Mouse (Mus musculus) heart, postnatal 0 days (tissue): ENCODE data around the gene Eef1akmt4. TPM values are rescaled to one million over a fixed set of nuclear protein-coding genes. Genes with fewer than 3 reads are reported as not detected.

ENCODE experiments used
- ATAC-seq: fragments of 200-750 bp; cut with Nextera tagmentation; 2 replicates; pipeline ENCODE4 v1.8.0; 2017; ENCODE audit warnings: low read depth, moderate number of reproducible peaks, moderate library complexity; ENCODE audit not compliant: insufficient read depth
- DNase-seq: peaks from one replicate; pipeline ENCODE4 v3.0.0-alpha.2; 2016; ENCODE audit warnings: low spot score
- H3K27ac ChIP-seq: fragments of 300-500 bp; sonication (generic); 2 replicates; pipeline ENCODE4 v1.5.1; 2014; ENCODE audit warnings: low read depth, mild to moderate bottlenecking
- H3K27me3 ChIP-seq: fragments of 300-500 bp; sonication (generic); 2 replicates; pipeline ENCODE4 v1.6.1; 2014; ENCODE audit warnings: low read length, mixed read lengths; ENCODE audit not compliant: control insufficient read depth, insufficient read depth
- H3K36me3 ChIP-seq: fragments of 300-500 bp; sonication (generic); replicated peaks from 2 replicates; pipeline ENCODE4 v1.6.1; 2014; ENCODE audit warnings: low read length, mixed read lengths; ENCODE audit not compliant: control insufficient read depth, insufficient read depth
- H3K4me1 ChIP-seq: fragments of 300-500 bp; sonication (generic); 2 replicates; pipeline ENCODE4 v1.6.1; 2014; ENCODE audit warnings: antibody characterized with exemption; ENCODE audit not compliant: control insufficient read depth, insufficient read depth
- H3K4me2 ChIP-seq: fragments of 300-500 bp; sonication (generic); 2 replicates; pipeline ENCODE4 v1.6.1; 2014; ENCODE audit warnings: low read depth, mild to moderate bottlenecking, low read length, moderate library complexity
- H3K4me3 ChIP-seq: fragments of 300-500 bp; sonication (generic); 2 replicates; pipeline ENCODE4 v1.5.1; 2014; ENCODE audit warnings: low read depth, low read length
- H3K9ac ChIP-seq: fragments of 300-500 bp; sonication (generic); replicated peaks from 2 replicates; pipeline ENCODE4 v1.6.1; 2014; ENCODE audit warnings: low read depth, low read length, mixed read lengths
- H3K9me3 ChIP-seq: fragments of 300-500 bp; sonication (generic); replicated peaks from 2 replicates; pipeline ENCODE4 v1.6.1; 2016; ENCODE audit warnings: low read length; ENCODE audit not compliant: control insufficient read depth
- CTCF ChIP-seq: IDR thresholded peaks from 2 replicates; pipeline ENCODE4 v1.5.1; 2016; ENCODE audit warnings: antibody characterized with exemption, control low read depth, low read depth
- EP300 ChIP-seq: IDR thresholded peaks from 2 replicates; pipeline ENCODE4 v1.6.1; 2016; ENCODE audit warnings: antibody characterized with exemption, low read depth
- WGBS: fragments of 180-500 bp; shearing (Covaris S2); extraction: QIAGEN DNeasy Blood & Tissue Kit; methylation state at CpG from one replicate; pipeline ENCODE4 v1.1.7; 2014; 5-methylcytosine and 5-hydroxymethylcytosine counted together
- polyA plus RNA-seq: library from polyadenylated mRNA; unstranded; fragments of >200 nt; fragmentation: Nextera tagmentation; extraction: Ambion mirVana; gene quantifications from 2 replicates; pipeline ENCODE4 v1.2.1, GENCODE M21; 2015
- total RNA-seq: library from RNA; depleted of rRNA; stranded (reverse); fragments of >200 nt; gene quantifications from 2 replicates; pipeline ENCODE4 v1.2.3, GENCODE M21; 2014; ENCODE audit warnings: low replicate concordance; rRNA removed

The Eef1akmt4 gene
- total RNA-seq (9.5 and 18.9 TPM in 2 replicates), polyA plus RNA-seq (11.2 and 12.6 TPM in 2 replicates)

GRCm38 (mm10) chr16:20611357-20612227 is at the start of gene Eef1akmt4, which contains the start of the genes Gm49333 and Alg3:
Gene Eef1akmt4, plus strand, starts transcription at chr16:20611593.
Gene Gm49333, plus strand, starts transcription at chr16:20611610.
Gene Alg3, minus strand, starts transcription at chr16:20611735.
- TF ChIP-seq EP300: no peak
- no peak for TF ChIP-seq CTCF
- H3K4me1 ChIP-seq: peaks cover 13% of the 10 kb centered on the region
- no peaks in the 10 kb centered on the region for H3K27me3 ChIP-seq
- ATAC-seq (peak; percentile 96), DNase-seq (peak; percentile 95)
- peak within 1 kb of the TSS; percentile 96 for H3K4me2 ChIP-seq
- H3K36me3 ChIP-seq: peaks cover 13% of the 10 kb centered on the region; the same call in 1 of the 2 replicates
- peak within 1 kb of the TSS; percentile 82 for H3K9ac ChIP-seq
- 2% methylated on average over 41 of the region's 41 CpGs for WGBS
- peak within 1 kb of the TSS; percentile 82 for H3K4me3 ChIP-seq
- no peaks in the 10 kb centered on the region for H3K9me3 ChIP-seq
- H3K27ac ChIP-seq: peak within 1 kb of the TSS; percentile 79

- ATAC-seq: no peak
- Histone ChIP-seq H3K36me3 (peaks cover 33% of the 10 kb centered on the region), H3K4me2 (no peak overlapping the region), H3K4me3 (no peak overlapping the region), H3K27me3 (no peaks in the 10 kb centered on the region), H3K9me3 (no peaks in the 10 kb centered on the region), H3K27ac (no peak overlapping the region), H3K9ac (no peak overlapping the region), H3K4me1 (no peaks in the 10 kb centered on the region)
- TF ChIP-seq CTCF: no peak
- no peak for TF ChIP-seq EP300
- DNase-seq: no peak
- 67% methylated on average over 1 of the region's 1 CpGs for WGBS
These were observed 46.3 kb upstream of the Eef1akmt4 start for GRCm38 (mm10) chr16:20565075-20565474.

- ATAC-seq (no peak), DNase-seq (no peak)
- Histone ChIP-seq H3K27ac (no peak within 1 kb of the TSS), H3K4me1 (peaks cover 11% of the 10 kb centered on the region; the same call in 1 of the 2 replicates), H3K9me3 (no peaks in the 10 kb centered on the region), H3K4me2 (peak within 1 kb of the TSS; percentile 75), H3K36me3 (no peaks in the 10 kb centered on the region), H3K4me3 (peak within 1 kb of the TSS; percentile 52), H3K27me3 (peaks cover 56% of the 10 kb centered on the region), H3K9ac (0 out of 2 replicates have a peak within 1 kb of the TSS, but pooled peaks have one; percentile 7)
- no peak for TF ChIP-seq CTCF
- 1% methylated on average over 24 of the region's 24 CpGs for WGBS
These were observed 21.9 kb upstream of the Eef1akmt4 start, which contains the start of gene Vwa5b2 for GRCm38 (mm10) chr16:20589366-20589938. Gene Vwa5b2, plus strand, starts transcription at chr16:20589471.

GRCm38 (mm10) chr16:20589939-20590679 is 21.3 kb upstream of the Eef1akmt4 start:
- no peak for DNase-seq
- 0 out of 2 replicates have a peak overlapping the region, but pooled peaks have one; percentile 7 for H3K9ac ChIP-seq

GRCm38 (mm10) chr16:20590680-20591038 is 20.7 kb upstream of the Eef1akmt4 start:
- no peak for DNase-seq
- Histone ChIP-seq H3K4me2 (peak overlapping the region; percentile 75), H3K9ac (no peak overlapping the region), H3K4me1 (peaks cover 11% of the 10 kb centered on the region; the same call in 1 of the 2 replicates), H3K27ac (no peak overlapping the region), H3K9me3 (no peaks in the 10 kb centered on the region), H3K36me3 (no peaks in the 10 kb centered on the region), H3K4me3 (peak overlapping the region; percentile 52), H3K27me3 (peaks cover 58% of the 10 kb centered on the region)
- 5% methylated on average over 17 of the region's 17 CpGs for WGBS
- ATAC-seq: 0 out of 2 replicates have a peak, but pooled peaks have one; percentile 14
- no peak for TF ChIP-seq EP300
- TF ChIP-seq CTCF: no peak

More at GRCm38 (mm10) chr16:20589939-20590679, 21.3 kb upstream of the Eef1akmt4 start:
- Histone ChIP-seq H3K9me3 (no peaks in the 10 kb centered on the region), H3K4me1 (peaks cover 11% of the 10 kb centered on the region; the same call in 1 of the 2 replicates), H3K4me2 (peak overlapping the region; percentile 75), H3K36me3 (no peaks in the 10 kb centered on the region), H3K27me3 (peaks cover 58% of the 10 kb centered on the region), H3K4me3 (peak overlapping the region; percentile 52), H3K27ac (no peak overlapping the region)
- under 1% methylated on average over 39 of the region's 39 CpGs for WGBS
- no peak for ATAC-seq
- TF ChIP-seq CTCF (no peak), EP300 (no peak)
